Mouse (Mus musculus) layer of hippocampus, adult 2 months (tissue): ENCODE measurements at regions not wholly inside any gene's neighbourhood (a gene's known extent, or its start where the extent isn't known, plus 50 kb on each side); places are given as distances from the start of the nearest gene placed in this dataset.
A peak's percentile ranks its signal among the peaks of the same experiment; 100 is the strongest.

Experiments
- DNase-seq, 2 experiments: peaks; one replicate each; pipeline ENCODE4 v3.0.0; 2022; ENCODE audit warnings: low spot score in 2 of 2
- H3K27ac ChIP-seq: fragments of 200-600 bp; 2 replicates; pipeline ENCODE4 v1.8.1; 2022
- H3K4me3 ChIP-seq: fragments of 200-600 bp; 2 replicates; pipeline ENCODE4 v1.8.1; 2022; ENCODE audit warnings: mild to moderate bottlenecking
- CTCF ChIP-seq: fragments of 200-600 bp; conservative IDR thresholded peaks from 2 replicates; pipeline ENCODE4 v1.8.1; 2022; ENCODE audit warnings: antibody characterized with exemption, mild to moderate bottlenecking, moderate library complexity

GRCm38 (mm10) chr3:40076824-40077223 is 454.3 kb upstream of the Intu start:
- DNase-seq, result no peak
- TF ChIP-seq CTCF, result no peak
- H3K27ac ChIP-seq, result no peak overlapping the region

GRCm38 (mm10) chr3:40085116-40085515 is 446.0 kb upstream of the Intu start:
- no peak overlapping the region for H3K27ac ChIP-seq
- H3K4me3 ChIP-seq, result no peak overlapping the region
- DNase-seq, result no peak
- TF ChIP-seq CTCF, result no peak

More at GRCm38 (mm10) chr3:40076824-40077223, 454.3 kb upstream of the Intu start:
- H3K4me3 ChIP-seq, result no peak overlapping the region

- TF ChIP-seq CTCF, result no peak
- H3K4me3 ChIP-seq, result peak overlapping the region; percentile 37
- no peak overlapping the region for H3K27ac ChIP-seq
These were observed 439.2 kb upstream of the Intu start for GRCm38 (mm10) chr3:40091773-40092343.

GRCm38 (mm10) chr3:40092765-40093368 is 438.2 kb upstream of the Intu start:
- TF ChIP-seq CTCF, result no peak
- Histone ChIP-seq H3K27ac (no peak overlapping the region; the same call in 1 of the 2 replicates), H3K4me3 (no peak overlapping the region)
- DNase-seq, result no peak

More at GRCm38 (mm10) chr3:40091773-40092343, 439.2 kb upstream of the Intu start:
- DNase-seq, result no peak

- H3K4me3 ChIP-seq, result no peak overlapping the region
- no peak for TF ChIP-seq CTCF
- H3K27ac ChIP-seq, result no peak overlapping the region
- no peak for DNase-seq
These were observed 437.0 kb upstream of the Intu start for GRCm38 (mm10) chr3:40094040-40094439.

GRCm38 (mm10) chr3:40094701-40095100 is 436.4 kb upstream of the Intu start:
- no peak for DNase-seq
- no peak for TF ChIP-seq CTCF
- Histone ChIP-seq H3K4me3 (no peak overlapping the region), H3K27ac (no peak overlapping the region)

GRCm38 (mm10) chr3:40102698-40103097 is 428.4 kb upstream of the Intu start:
- Histone ChIP-seq H3K27ac (no peak overlapping the region), H3K4me3 (no peak overlapping the region)
- no peak for TF ChIP-seq CTCF
- no peak for DNase-seq

- no peak overlapping the region for H3K27ac ChIP-seq
- DNase-seq, result no peak
- no peak overlapping the region for H3K4me3 ChIP-seq
- TF ChIP-seq CTCF, result no peak
These were observed 416.3 kb upstream of the Intu start for GRCm38 (mm10) chr3:40114811-40115210.

- H3K4me3 ChIP-seq, result no peak overlapping the region
- TF ChIP-seq CTCF, result no peak
- DNase-seq, result no peak
These were observed 412.5 kb upstream of the Intu start for GRCm38 (mm10) chr3:40118551-40118950.

GRCm38 (mm10) chr3:40119462-40119861 is 411.6 kb upstream of the Intu start:
- DNase-seq, result no peak
- H3K27ac ChIP-seq, result 0 out of 2 replicates have a peak overlapping the region, but pooled peaks have one; percentile 71
- TF ChIP-seq CTCF, result no peak
- no peak overlapping the region for H3K4me3 ChIP-seq

More at GRCm38 (mm10) chr3:40118551-40118950, 412.5 kb upstream of the Intu start:
- H3K27ac ChIP-seq, result no peak overlapping the region

- DNase-seq, result peak; percentile 70 to 79
- Histone ChIP-seq H3K4me3 (peak overlapping the region; percentile 16; the same call in 1 of the 2 replicates), H3K27ac (peak overlapping the region; percentile 71)
- peak; percentile 91 for TF ChIP-seq CTCF
These were observed 410.7 kb upstream of the Intu start for GRCm38 (mm10) chr3:40120298-40120875.

GRCm38 (mm10) chr3:40123558-40124236 is 407.4 kb upstream of the Intu start:
- no peak for TF ChIP-seq CTCF
- DNase-seq, result no peak
- Histone ChIP-seq H3K4me3 (no peak overlapping the region), H3K27ac (no peak overlapping the region)

- no peak for DNase-seq
- H3K27ac ChIP-seq, result no peak overlapping the region
- TF ChIP-seq CTCF, result no peak
- H3K4me3 ChIP-seq, result no peak overlapping the region
These were observed 404.2 kb upstream of the Intu start for GRCm38 (mm10) chr3:40126903-40127302.
